Mouse (Mus musculus) gastrocnemius, postnatal 14 days (tissue): ENCODE measurements around the gene Ubl5. TPM values are rescaled to one million over a fixed set of nuclear protein-coding genes. Genes with fewer than 3 reads are reported as not detected.
"Not testable (repeated sequence)": the region's sequence is repeated elsewhere in the genome, so short reads cannot be mapped to it uniquely, and the experiment has no call there.

Experiments used
- DNase-seq: peaks from one replicate; pipeline ENCODE4 v3.0.0; 2021; ENCODE audit warnings: mixed read lengths
- intact Hi-C: fragments of 180-260 bp; cut with DNase I; formaldehyde crosslinking; loops from one replicate; pipeline ENCODE4 v1.15.1; 2025; ENCODE audit warnings: low total_unique reads
- long read RNA-seq, 2 experiments: library from polyadenylated mRNA; stranded (forward); transcript quantifications; one replicate each; pipeline ENCODE4 v2.0.0; 2021
- total RNA-seq, 2 experiments: library from RNA; stranded (reverse); gene quantifications; 2 replicates each; pipeline ENCODE4 v1.2.3; 2021

Gene Ubl5
- 100 to 1,000 TPM; 172 to 182 TPM for total RNA-seq
- long read RNA-seq, experiment 1, transcript Ubl5-201 (5 exons, 2,114 nt) = major isoform, 82 of 89 reads
- long read RNA-seq, experiment 1, partial matches to known transcripts = 0 of 89 reads
- long read RNA-seq, experiment 1, other reads (novel, unspliced or antisense) = 2 of 89 reads
- long read RNA-seq, experiment 2, transcript Ubl5-201 (5 exons, 2,114 nt) = major isoform, 101 of 108 reads
- long read RNA-seq, experiment 2, partial matches to known transcripts = 0 of 108 reads
- long read RNA-seq, experiment 2, other reads (novel, unspliced or antisense) = 3 of 108 reads

DNA sequence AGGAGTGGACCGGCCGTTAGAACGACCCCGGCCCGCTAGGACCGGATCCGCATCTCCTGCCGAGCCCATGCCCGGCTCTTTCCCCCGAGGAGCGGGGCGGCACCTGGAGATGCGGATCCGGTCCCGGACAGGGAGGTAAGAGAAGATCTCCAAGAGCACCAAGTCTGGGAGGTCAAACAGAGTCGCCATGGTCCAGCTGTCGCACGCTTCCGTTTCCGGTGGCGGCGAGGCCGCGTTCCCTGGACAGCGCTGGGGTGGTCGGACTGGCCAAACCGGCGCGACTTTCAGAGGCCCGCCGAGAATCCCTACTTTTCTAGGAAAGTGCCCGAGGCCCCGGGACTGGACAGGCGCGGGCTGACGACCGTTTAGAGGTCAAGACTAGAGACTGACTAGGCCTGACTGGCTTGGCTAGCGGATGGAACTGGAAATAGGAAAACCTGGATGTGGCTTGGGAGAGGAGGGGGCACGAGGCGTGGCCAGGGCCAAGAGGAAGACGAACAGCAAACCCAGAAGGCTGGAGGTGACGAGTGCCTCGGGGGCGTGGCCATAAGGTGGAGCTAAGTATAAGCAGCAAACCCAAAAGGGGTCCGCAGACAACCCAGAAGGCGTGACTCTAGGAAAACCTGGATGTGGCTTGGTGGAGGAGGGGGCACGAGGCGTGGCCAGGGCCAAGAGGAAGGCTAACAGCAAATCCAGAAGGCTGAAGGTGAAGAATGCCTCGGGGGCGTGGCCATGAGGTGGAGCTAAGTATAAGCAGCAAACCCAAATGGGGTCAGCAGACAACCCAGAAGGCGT, at the start of gene Ubl5:
Gene Ubl5, plus strand, starts transcription at position 778 of the 795 bp plus-strand sequence.
- intact Hi-C loops = no loop called here
- DNase-seq = peak; percentile 91

DNA sequence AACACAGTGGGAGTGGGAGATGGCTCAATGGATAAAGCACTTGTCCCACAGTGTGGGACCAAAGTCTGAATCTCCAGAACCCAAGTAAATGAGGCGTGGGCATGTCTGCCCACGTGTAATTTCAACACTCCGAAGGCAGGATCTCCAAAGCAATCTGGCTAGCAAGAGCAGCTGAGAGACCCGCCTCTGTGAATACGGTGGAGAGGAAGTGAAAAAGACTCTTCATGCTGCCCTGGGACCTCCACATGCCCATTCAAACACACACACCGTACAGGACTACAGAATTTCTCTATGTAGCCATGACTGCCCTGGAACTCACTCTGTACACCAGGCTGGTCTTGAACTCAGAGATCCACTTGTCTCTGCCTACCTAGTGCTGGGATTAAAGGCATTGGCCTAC, 41.4 kb upstream of the Ubl5 start:
- no peak for DNase-seq
- intact Hi-C loops = no loop called here

DNA sequence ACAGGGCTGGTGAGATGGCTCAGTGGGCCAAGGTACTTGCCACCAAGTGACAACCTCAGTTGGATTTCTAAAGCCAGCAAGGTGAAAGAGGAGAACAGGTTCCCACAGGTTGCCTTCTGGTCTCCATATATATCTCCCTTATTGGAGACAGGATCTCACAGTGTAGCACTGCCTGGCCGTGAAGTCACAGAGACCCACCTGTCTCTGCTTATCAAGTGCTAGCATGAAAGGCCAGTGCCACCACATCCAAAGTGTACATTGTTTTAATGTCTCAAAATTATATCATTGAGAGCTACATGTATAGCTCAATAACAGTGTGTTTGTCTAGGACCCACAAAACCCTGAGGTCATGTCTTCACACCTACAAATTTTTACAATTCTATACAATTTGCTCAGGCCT, 36.4 kb upstream of the Ubl5 start:
- intact Hi-C loops = no loop called here
- no peak for DNase-seq

DNA sequence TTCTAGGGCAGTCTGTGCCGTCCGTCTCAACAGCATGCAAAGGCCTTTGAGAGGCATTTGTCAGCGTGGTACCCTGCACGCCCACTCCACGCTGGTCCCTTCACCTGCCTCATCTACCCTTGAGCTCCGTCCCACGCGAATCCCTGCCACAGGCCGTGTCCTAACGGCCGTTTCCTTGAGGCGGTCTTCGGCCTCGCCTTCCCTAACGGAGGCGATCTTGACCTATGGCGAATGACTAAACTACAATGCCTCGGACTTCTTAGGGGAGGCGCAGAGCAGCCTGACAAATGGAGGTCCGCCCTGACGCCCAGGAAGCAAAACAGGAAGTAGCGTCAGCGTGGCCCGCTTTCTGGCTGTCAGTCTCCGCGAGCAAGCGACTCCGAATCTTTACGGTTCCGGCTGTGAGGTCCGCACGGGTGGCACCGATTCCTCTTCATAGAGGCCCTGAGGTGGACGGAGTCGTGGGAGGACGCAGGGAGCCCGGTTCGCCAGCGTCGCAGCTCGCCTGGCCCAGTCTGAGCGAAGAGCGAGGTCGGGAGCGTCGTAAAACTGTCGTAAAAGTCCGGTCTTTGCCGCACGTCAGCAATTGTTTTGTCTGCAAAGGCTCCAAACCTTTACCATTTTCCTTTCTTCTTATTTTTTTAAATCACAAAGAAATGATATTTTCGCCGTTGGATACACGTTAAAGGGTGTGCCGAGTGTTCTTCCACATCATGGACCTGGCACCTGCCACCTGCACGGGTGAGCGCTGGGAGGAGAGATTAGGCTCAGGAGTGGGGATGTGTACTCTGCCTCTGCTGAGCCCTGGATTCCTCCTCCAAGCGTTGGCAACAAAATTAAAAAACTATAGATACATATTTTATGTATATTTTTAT, 35.3 kb upstream of the Ubl5 start:
- intact Hi-C loops = no loop called here
- DNase-seq = peak; percentile 83

DNA sequence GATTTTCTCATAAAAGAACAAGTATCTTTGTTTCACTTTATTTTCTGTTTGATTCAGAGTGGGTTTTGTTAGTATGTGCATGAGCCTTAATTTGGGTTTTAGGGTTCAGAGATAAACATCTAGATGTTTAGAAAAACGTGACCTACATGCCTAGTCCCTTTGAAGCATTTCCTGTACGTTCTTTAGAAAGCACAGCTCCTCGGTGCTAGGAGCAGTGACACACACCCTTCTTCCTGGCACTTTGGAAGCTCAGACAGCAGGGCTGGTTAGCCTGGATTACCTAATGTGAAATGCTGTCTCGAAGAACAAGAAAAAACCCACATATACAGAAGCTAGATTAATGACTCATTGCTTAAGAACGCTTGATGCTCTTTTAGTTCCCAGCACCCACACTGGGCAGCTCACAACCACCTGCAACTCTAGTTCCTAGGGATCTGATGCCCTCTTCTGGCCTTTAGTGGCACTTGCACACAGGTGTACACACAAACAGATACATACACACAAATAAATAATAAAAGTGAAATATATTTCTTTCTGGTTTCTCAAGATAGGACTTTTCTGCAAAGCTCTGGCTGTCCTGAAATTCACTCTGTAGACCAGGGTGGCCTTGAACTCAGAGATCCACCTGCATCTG, 32.7 kb upstream of the Ubl5 start:
- intact Hi-C loops = no loop called here
- DNase-seq = no peak

DNA sequence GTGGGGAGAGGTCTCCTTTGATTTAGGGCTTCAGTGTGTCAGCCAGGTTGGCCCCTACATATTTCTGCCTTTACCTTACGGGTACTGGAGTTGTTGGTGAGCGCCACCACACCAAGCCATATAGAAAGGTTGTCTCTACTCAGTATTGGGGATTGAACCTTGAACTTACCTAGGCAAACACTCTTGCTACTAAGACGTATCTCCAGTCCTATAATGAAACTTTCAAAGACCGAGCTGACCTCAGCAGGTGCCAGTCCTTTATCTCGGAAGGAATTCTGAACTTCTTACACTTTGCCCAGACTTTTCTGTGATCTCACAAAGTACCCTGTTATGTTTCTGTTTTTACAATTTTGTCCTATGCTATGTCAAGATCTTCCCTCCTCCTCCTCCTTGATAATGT, 30.7 kb upstream of the Ubl5 start:
- no peak for DNase-seq
- intact Hi-C loops = no loop called here

DNA sequence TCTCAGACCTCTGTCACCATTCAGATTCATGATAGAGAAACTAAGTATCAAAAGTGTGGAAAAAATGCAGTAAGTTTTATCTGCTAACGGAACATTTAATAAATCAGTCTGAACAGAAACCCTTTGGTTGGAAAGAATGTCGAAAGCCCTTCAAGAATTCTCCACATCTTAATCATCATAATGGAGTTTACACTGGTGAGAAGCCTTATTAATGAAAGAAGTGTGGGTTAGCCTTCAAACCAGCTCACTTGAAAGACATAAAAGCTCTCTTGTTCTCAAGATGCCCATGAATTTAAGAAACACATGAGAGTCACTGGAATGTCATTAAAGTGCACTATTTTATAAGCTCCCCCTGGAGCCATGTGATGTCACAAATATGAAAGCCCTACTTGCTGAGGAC, 26.0 kb upstream of the Ubl5 start:
- no peak for DNase-seq
- intact Hi-C loops = no loop called here

DNA sequence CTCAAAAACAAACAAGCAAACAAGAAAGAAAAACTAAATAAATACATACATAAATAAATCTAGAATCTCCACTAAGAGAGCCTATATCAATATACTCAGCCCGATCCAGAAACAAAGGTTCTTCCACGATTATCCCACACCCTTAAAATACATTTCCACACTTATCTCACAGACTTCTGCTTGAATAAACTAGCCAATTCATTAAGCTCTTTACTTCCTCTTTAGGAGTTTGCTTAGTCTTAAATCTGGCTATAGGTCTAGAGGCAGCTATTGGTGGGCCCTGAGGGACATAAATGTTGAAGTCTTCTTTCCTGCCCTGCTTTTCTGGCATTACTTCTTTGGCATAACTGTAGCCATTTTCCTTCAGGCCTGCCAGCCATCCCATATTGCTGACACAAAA, 11.3 kb upstream of the Ubl5 start:
- DNase-seq = no peak
- intact Hi-C loops = no loop called here

DNA sequence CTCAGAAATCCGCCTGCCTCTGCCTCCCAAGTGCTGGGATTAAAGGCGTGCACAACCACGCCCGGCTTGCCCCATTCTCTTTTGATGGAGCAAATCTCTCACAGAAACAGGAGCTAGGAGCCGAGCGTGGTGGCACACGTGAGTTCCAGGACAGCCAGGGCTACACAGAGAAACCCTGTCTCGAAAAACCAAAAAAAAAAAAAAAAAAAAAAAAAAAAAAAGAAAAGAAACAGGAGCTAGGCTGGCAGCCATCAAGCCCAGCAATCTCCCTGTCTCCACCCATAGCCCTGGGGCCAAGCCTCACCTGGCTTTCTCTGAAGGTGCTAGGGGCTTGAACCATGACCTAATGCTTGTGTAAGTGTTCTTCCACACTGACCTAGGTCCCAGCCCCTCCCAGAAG, 7.0 kb upstream of the Ubl5 start:
- DNase-seq, intact Hi-C loops: not testable (repeated sequence)

DNA sequence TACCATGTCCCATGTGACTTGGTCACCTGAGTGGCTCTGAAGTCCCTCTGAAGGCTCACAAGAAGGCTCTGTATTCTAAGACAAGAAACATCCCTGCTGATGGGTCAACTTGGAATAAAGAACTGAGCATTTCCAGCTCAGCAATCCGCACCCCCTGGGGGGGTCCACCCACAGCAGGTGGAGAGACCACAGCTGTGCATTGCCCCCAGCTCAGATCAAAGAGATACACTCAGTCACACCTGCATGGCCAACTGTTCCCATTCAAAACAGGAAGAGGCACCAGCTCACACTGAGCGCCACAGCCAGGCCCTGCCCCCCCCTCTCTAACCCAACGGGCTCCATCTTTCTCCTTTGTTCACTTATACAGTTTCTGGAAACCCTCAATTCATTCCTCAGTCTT, 6.4 kb upstream of the Ubl5 start:
- no peak for DNase-seq
- intact Hi-C loops = no loop called here

DNA sequence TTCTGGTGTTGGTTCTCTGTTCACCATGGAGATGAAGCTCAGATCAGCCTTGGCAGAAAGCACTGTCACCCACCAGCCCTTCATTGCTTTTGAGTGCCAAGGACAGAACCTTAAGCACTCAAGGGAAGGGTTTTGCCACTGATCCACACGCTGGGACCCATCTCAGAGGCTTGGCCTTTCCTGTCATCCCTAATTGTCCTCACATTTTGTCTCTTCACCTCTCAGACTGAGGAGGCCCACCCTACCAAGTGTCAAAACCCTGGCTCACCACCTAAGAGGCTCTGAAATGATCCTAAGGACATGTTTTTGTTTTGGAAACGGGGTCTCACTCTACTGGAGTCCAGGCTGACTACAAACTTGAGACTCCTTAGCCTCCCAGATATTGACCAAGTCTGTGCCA, 5.9 kb upstream of the Ubl5 start:
- DNase-seq = no peak
- intact Hi-C loops = no loop called here

DNA sequence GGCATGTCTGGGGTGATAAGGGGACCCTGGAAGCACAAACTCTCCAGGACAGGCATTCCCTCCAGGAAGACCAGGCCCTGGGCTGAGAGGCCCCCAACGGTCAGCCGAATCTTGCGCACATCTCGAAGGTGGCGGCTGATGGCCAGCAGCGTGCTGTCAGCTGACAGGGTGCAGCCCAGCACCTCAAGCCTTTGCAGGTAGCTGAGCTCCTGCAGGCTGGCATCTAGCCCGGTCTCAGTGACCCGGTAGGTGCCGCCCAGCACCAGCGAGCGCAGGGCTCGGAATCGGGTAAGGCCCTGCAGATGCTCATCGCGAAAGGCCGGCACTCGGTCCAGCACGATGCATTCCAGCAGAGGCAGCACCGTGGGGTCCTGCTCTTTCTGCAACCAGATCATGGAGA, 4.1 kb upstream of the Ubl5 start:
- intact Hi-C loops = no loop called here
- DNase-seq = no peak

DNA sequence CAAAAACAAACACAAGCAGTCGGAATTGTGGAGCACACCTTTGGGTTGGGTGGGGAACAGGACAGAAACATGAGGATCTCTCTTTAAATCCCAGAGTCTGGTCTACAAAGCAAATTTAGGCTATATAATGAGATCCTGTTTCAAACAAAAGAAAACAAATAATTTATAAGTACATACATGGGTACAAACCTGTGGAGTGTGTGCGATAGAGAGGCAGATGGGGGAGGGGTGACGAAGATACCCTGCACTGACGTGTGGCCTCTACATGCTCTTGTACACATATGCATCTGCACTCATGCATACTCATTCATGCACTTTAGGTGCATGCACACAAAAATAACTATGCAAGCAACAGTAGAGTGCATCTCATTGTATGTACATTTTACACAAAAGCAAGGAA, 3.2 kb upstream of the Ubl5 start:
- intact Hi-C loops = no loop called here
- DNase-seq = no peak

DNA sequence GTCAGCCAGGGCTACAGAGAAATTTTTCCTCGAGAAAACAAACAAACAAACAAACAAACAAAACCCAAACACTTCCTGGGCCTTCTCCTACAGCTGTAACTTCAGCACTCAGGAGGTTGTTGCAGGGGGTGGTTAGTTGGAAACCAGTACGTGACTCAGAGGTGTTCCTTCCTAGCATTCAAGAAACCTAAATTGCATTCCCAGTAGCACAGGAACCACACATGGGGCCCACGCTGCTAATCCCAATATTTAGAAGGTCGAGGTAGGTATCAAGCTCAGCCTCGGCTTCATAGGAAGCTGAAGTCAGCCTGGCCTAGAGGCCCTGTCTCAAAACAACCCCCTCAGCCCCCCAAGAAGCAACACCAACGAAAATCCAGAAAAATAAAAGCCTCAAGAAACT, 1.2 kb upstream of the Ubl5 start:
- intact Hi-C loops = no loop called here
- DNase-seq = no peak

DNA sequence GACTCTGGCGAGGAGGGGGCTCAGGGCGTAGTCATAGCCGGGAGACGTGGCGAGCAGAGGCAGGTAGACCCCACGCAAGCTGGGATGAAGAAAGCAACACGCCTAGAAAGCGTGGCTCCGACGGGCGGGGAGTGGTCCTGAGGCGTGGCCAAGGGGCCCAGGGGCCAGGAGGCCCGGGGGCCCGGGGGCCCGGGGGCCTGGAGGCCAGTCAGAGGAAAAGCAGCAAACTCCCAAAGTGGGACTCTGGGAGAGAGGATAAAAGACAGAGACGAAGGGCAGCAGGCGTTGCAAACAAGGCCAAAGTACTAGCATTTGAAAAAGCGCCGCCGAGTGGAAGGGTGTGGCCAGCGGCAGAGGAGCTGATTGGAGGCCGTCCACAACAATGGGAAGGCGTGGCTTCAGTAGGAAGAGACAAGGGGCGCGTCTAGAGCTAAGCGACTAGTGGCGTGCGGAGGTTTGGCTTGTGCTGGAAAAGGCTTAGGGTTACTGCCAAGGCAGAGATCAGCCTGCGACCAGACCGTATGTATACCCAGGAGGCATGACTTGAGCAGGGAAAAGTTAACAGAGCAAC, 303 bp downstream of the Ubl5 start:
- intact Hi-C loops = no loop called here

DNA sequence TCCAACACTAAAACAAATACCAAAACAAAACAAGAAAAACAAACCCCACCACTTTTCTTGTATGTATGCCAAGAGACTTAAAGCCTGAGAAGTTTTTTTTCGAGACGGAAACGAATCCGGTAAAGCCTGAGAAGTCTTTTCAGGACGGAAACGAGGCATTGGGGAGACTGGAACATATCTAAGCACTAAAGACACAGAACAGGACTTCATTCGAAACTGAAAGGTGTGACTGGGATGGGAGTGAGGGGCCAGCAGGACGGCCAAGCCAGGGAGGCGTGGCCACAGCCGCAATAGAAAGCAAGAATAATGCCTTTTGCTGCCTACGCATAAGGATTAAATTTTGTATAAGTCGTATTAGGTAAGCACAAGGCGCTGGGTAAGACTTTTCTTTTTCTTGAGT, 1.1 kb downstream of the Ubl5 start:
- DNase-seq = no peak
- intact Hi-C loops = no loop called here

More for the DNA sequence above, 303 bp downstream of the Ubl5 start:
- peak; percentile 88 for DNase-seq

DNA sequence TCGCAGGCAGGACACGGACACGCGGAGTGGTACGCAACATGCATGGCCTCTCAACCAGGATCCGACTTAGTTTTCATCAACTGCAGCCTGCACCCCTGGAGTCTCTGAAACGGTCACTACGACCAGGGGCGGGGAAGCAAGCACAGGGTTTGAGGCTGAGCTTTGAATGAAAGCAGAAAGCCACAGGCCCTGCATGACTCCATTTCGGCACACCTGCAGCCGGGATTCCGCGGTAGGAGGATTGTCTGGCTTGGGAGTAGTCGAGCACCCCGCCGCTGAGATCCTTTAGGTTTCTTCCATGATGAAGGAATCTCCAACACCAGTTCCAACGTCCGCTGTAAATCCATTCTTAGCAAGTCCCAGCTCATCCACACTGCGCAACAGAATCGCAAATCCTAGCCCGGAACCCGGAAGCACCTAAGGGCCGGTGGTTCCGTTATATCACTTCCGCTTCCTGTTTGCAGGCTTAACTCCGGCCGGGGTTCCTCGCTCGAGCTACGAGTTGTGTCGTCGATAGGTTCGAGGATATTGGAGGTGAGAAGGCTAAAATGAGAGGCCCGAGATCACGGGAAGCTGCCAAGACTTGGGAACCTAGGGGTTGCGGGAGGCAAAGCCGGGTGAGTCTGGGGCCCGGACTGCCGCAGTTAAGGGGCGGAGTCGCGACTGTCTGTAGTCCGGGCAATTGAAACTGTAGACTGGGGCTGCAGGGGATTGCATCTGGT, 1.8 kb downstream of the Ubl5 start, which contains the start of gene Fbxl12:
Gene Fbxl12, minus strand, starts transcription at position 408 of the 722 bp plus-strand sequence.
- peak; percentile 69 for DNase-seq
- intact Hi-C loops = no loop called here

DNA sequence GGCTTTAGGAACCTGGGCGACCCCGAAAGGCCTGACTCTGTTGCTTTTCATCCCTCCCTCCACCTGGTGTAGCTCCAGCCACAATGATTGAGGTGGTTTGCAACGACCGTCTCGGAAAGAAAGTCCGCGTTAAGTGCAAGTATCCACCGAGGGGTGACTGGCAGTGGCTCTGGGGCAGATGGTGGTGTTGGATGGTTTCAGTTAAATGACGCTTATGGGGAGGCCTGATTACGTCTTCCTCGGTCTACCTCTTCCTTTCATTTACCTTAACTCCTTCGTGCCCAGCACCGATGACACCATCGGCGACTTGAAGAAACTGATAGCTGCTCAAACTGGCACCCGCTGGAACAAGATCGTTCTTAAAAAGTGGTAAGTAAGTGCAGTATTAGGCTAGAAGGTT, 2.4 kb downstream of the Ubl5 start:
- no peak for DNase-seq
- intact Hi-C loops = no loop called here
